Mouse (Mus musculus) MEL-GATA-1-ER (cell line): ENCODE results near the gene Olfr1046.
"Not testable (repeated sequence)": the region's sequence is repeated elsewhere in the genome, so short reads cannot be mapped to it uniquely, and the experiment has no call there.

ENCODE experiments used
- DNase-seq: peaks from one replicate; pipeline ENCODE4 v3.0.0-alpha.2; 2012; ENCODE audit warnings: low read depth; ENCODE audit errors: extremely low read depth

Gene Olfr1046

GRCm38 (mm10) chr2:86219214-86219613, at the start of gene Olfr1046:
Gene Olfr1046 (minus strand): TSS chr2:86219314.
- DNase-seq = no peak

- DNase-seq = not testable (repeated sequence)
Observed at GRCm38 (mm10) chr2:86258228-86258627, 39.1 kb upstream of the Olfr1046 start, which contains the start of gene Olfr1049. Gene Olfr1049 (minus strand): TSS chr2:86258328.

GRCm38 (mm10) chr2:86240189-86240588, 21.1 kb upstream of the Olfr1046 start, which contains the start of gene Olfr1048:
Gene Olfr1048 (minus strand): TSS chr2:86240289.
- no peak for DNase-seq

GRCm38 (mm10) chr2:86231301-86231700, 12.2 kb upstream of the Olfr1046 start, which contains the start of gene Olfr1047:
Gene Olfr1047 (minus strand): TSS chr2:86231401.
- DNase-seq = no peak

- DNase-seq = no peak
Observed at GRCm38 (mm10) chr2:86202909-86203308, 16.2 kb downstream of the Olfr1046 start, which contains the start of gene Olfr1045. Gene Olfr1045 (minus strand): TSS chr2:86203009.

- no peak for DNase-seq
Observed at GRCm38 (mm10) chr2:86195863-86196262, 23.3 kb downstream of the Olfr1046 start.

GRCm38 (mm10) chr2:86185583-86185982, 33.5 kb downstream of the Olfr1046 start, which contains the start of gene Olfr52:
Gene Olfr52 (minus strand): TSS chr2:86185683.
- DNase-seq = no peak

GRCm38 (mm10) chr2:86179950-86180349, 39.2 kb downstream of the Olfr1046 start:
- DNase-seq = no peak

GRCm38 (mm10) chr2:86177720-86178119, 41.4 kb downstream of the Olfr1046 start, which contains the start of gene Olfr1044:
Gene Olfr1044 (minus strand): TSS chr2:86177820.
- DNase-seq = no peak

- DNase-seq = not testable (repeated sequence)
Observed at GRCm38 (mm10) chr2:86175422-86175821, 43.7 kb downstream of the Olfr1046 start.

GRCm38 (mm10) chr2:86167422-86167821, 51.7 kb downstream of the Olfr1046 start, which contains the start of gene Olfr1043:
Gene Olfr1043 (minus strand): TSS chr2:86167522.
- DNase-seq = no peak
